Mouse (Mus musculus): ENCODE measurements at regions not wholly inside any gene's neighbourhood (a gene's known extent, or its start where the extent isn't known, plus 50 kb on each side); places are given as distances from the start of the nearest gene placed in this dataset.

- H3K27me3 ChIP-seq (replicated peaks) = no peaks in the 10 kb centered on the region
- H3K36me3 ChIP-seq (replicated peaks) = no peaks in the 10 kb centered on the region
- 70% methylated on average over 12 of the region's 12 CpGs for WGBS
- no peaks in the 10 kb centered on the region; the same call in 1 of the 2 replicates for H3K4me1 ChIP-seq
- no peak overlapping the region for H3K4me2 ChIP-seq
- H3K4me3 ChIP-seq = no peak overlapping the region
- no peak overlapping the region for H3K9ac ChIP-seq
- no peak overlapping the region for H3K27ac ChIP-seq
- no peak for ATAC-seq (replicated peaks)
- H3K9me3 ChIP-seq = no peaks in the 10 kb centered on the region
These were observed 615.8 kb upstream of the Adam5 start for GRCm38 (mm10) chr8:25439971-25440370.

- Histone ChIP-seq H3K27me3 (replicated peaks) (no peaks in the 10 kb centered on the region), H3K4me3 (no peak overlapping the region), H3K4me2 (no peak overlapping the region), H3K36me3 (replicated peaks) (no peaks in the 10 kb centered on the region), H3K9me3 (no peaks in the 10 kb centered on the region), H3K27ac (no peak overlapping the region), H3K9ac (no peak overlapping the region), H3K4me1 (no peaks in the 10 kb centered on the region; the same call in 1 of the 2 replicates)
- ATAC-seq (replicated peaks) = no peak
- 72% methylated on average over 9 of the region's 9 CpGs for WGBS
These were observed 614.0 kb upstream of the Adam5 start for GRCm38 (mm10) chr8:25438021-25438620.

- H3K4me2 ChIP-seq = no peak overlapping the region
- no peaks in the 10 kb centered on the region for H3K36me3 ChIP-seq (replicated peaks)
- no peak overlapping the region for H3K27ac ChIP-seq
- H3K4me3 ChIP-seq = no peak overlapping the region
- no peaks in the 10 kb centered on the region for H3K27me3 ChIP-seq (replicated peaks)
- WGBS = 45% methylated on average over 4 of the region's 4 CpGs
- ATAC-seq (replicated peaks) = no peak
- no peaks in the 10 kb centered on the region; the same call in 1 of the 2 replicates for H3K4me1 ChIP-seq
- no peaks in the 10 kb centered on the region for H3K9me3 ChIP-seq
- no peak overlapping the region for H3K9ac ChIP-seq
These were observed 613.0 kb upstream of the Adam5 start for GRCm38 (mm10) chr8:25437178-25437577.

- no peak overlapping the region for H3K9ac ChIP-seq
- H3K27me3 ChIP-seq (replicated peaks) = no peaks in the 10 kb centered on the region
- no peak overlapping the region for H3K4me3 ChIP-seq
- ATAC-seq (replicated peaks) = peak; percentile 85
- H3K36me3 ChIP-seq (replicated peaks) = no peaks in the 10 kb centered on the region
- H3K27ac ChIP-seq = peak overlapping the region; percentile 60; the same call in 1 of the 2 replicates
- WGBS = 12% methylated on average over 5 of the region's 5 CpGs
- H3K9me3 ChIP-seq = no peaks in the 10 kb centered on the region
- no peak overlapping the region for H3K4me2 ChIP-seq
- H3K4me1 ChIP-seq = peaks cover 17% of the 10 kb centered on the region
These were observed 606.4 kb upstream of the Adam5 start for GRCm38 (mm10) chr8:25430552-25430951.

- peaks cover 17% of the 10 kb centered on the region for H3K4me1 ChIP-seq
- H3K4me3 ChIP-seq = no peak overlapping the region
- 55% methylated on average over 19 of the region's 19 CpGs for WGBS
- no peaks in the 10 kb centered on the region for H3K36me3 ChIP-seq (replicated peaks)
- H3K4me2 ChIP-seq = no peak overlapping the region
- H3K9ac ChIP-seq = no peak overlapping the region
- no peaks in the 10 kb centered on the region for H3K27me3 ChIP-seq (replicated peaks)
- peak overlapping the region; percentile 60 for H3K27ac ChIP-seq
- H3K9me3 ChIP-seq = no peaks in the 10 kb centered on the region
- ATAC-seq (replicated peaks) = peak; percentile 65
These were observed 605.8 kb upstream of the Adam5 start for GRCm38 (mm10) chr8:25429846-25430482.

- Histone ChIP-seq H3K4me3 (no peak overlapping the region), H3K36me3 (replicated peaks) (no peaks in the 10 kb centered on the region), H3K9ac (no peak overlapping the region), H3K27ac (no peak overlapping the region), H3K4me2 (no peak overlapping the region), H3K9me3 (no peaks in the 10 kb centered on the region), H3K27me3 (replicated peaks) (no peaks in the 10 kb centered on the region), H3K4me1 (peaks cover 17% of the 10 kb centered on the region)
- no peak for ATAC-seq (replicated peaks)
- 81% methylated on average over 2 of the region's 2 CpGs for WGBS
These were observed 604.6 kb upstream of the Adam5 start for GRCm38 (mm10) chr8:25428761-25429160.

GRCm38 (mm10) chr8:25426207-25426606 is 602.0 kb upstream of the Adam5 start:
- Histone ChIP-seq H3K4me3 (no peak overlapping the region), H3K27me3 (replicated peaks) (no peaks in the 10 kb centered on the region), H3K9me3 (no peaks in the 10 kb centered on the region), H3K27ac (no peak overlapping the region), H3K4me2 (no peak overlapping the region), H3K4me1 (peaks cover 17% of the 10 kb centered on the region), H3K9ac (no peak overlapping the region), H3K36me3 (replicated peaks) (no peaks in the 10 kb centered on the region)
- 56% methylated on average over 1 of the region's 1 CpGs for WGBS
- ATAC-seq (replicated peaks) = no peak

GRCm38 (mm10) chr8:25421478-25421877 is 597.3 kb upstream of the Adam5 start:
- no peak for ATAC-seq (replicated peaks)
- Histone ChIP-seq H3K36me3 (replicated peaks) (no peaks in the 10 kb centered on the region), H3K27ac (no peak overlapping the region), H3K9ac (no peak overlapping the region), H3K27me3 (replicated peaks) (no peaks in the 10 kb centered on the region), H3K4me2 (no peak overlapping the region), H3K9me3 (no peaks in the 10 kb centered on the region), H3K4me1 (no peaks in the 10 kb centered on the region), H3K4me3 (no peak overlapping the region)
- WGBS = 90% methylated on average over 6 of the region's 6 CpGs

GRCm38 (mm10) chr8:25410536-25410935 is 586.4 kb upstream of the Adam5 start:
- Histone ChIP-seq H3K4me3 (no peak overlapping the region), H3K36me3 (replicated peaks) (no peaks in the 10 kb centered on the region), H3K9me3 (no peaks in the 10 kb centered on the region), H3K27me3 (replicated peaks) (no peaks in the 10 kb centered on the region), H3K9ac (no peak overlapping the region), H3K4me2 (no peak overlapping the region), H3K4me1 (no peaks in the 10 kb centered on the region), H3K27ac (no peak overlapping the region)
- WGBS = 89% methylated on average over 5 of the region's 5 CpGs
- ATAC-seq (replicated peaks) = no peak

- no peaks in the 10 kb centered on the region for H3K4me1 ChIP-seq
- no peak overlapping the region for H3K27ac ChIP-seq
- H3K4me2 ChIP-seq = no peak overlapping the region
- no peak for ATAC-seq (replicated peaks)
- no peaks in the 10 kb centered on the region for H3K9me3 ChIP-seq
- WGBS = 82% methylated on average over 5 of the region's 5 CpGs
- H3K27me3 ChIP-seq (replicated peaks) = no peaks in the 10 kb centered on the region
- no peaks in the 10 kb centered on the region for H3K36me3 ChIP-seq (replicated peaks)
- no peak overlapping the region for H3K9ac ChIP-seq
- H3K4me3 ChIP-seq = no peak overlapping the region
These were observed 583.7 kb upstream of the Adam5 start for GRCm38 (mm10) chr8:25407862-25408261.

GRCm38 (mm10) chr8:25392766-25393166 is 568.6 kb upstream of the Adam5 start:
- no peak overlapping the region for H3K4me3 ChIP-seq
- H3K36me3 ChIP-seq (replicated peaks) = no peaks in the 10 kb centered on the region
- 8% methylated on average over 6 of the region's 6 CpGs for WGBS
- H3K27me3 ChIP-seq (replicated peaks) = no peaks in the 10 kb centered on the region
- peak overlapping the region; percentile 60 for H3K27ac ChIP-seq
- H3K9me3 ChIP-seq = no peaks in the 10 kb centered on the region
- H3K9ac ChIP-seq = no peak overlapping the region
- H3K4me1 ChIP-seq = peaks cover 37% of the 10 kb centered on the region
- H3K4me2 ChIP-seq = no peak overlapping the region
- ATAC-seq (replicated peaks) = peak; percentile 24; the same call in 1 of the 2 replicates

- H3K4me3 ChIP-seq = no peak overlapping the region
- 63% methylated on average over 6 of the region's 10 CpGs for WGBS
- H3K27ac ChIP-seq = peak overlapping the region; percentile 75
- H3K9me3 ChIP-seq = no peaks in the 10 kb centered on the region
- H3K4me1 ChIP-seq = peaks cover 37% of the 10 kb centered on the region
- no peak overlapping the region for H3K9ac ChIP-seq
- peak; percentile 77 for ATAC-seq (replicated peaks)
- H3K27me3 ChIP-seq (replicated peaks) = no peaks in the 10 kb centered on the region
- no peaks in the 10 kb centered on the region for H3K36me3 ChIP-seq (replicated peaks)
- no peak overlapping the region for H3K4me2 ChIP-seq
These were observed 565.8 kb upstream of the Adam5 start for GRCm38 (mm10) chr8:25389947-25390346.

GRCm38 (mm10) chr8:25389371-25389855 is 565.2 kb upstream of the Adam5 start:
- Histone ChIP-seq H3K9me3 (no peaks in the 10 kb centered on the region), H3K36me3 (replicated peaks) (no peaks in the 10 kb centered on the region), H3K4me1 (peaks cover 37% of the 10 kb centered on the region), H3K9ac (no peak overlapping the region), H3K4me3 (no peak overlapping the region), H3K4me2 (no peak overlapping the region), H3K27me3 (replicated peaks) (no peaks in the 10 kb centered on the region), H3K27ac (peak overlapping the region; percentile 75)
- peak; percentile 69 for ATAC-seq (replicated peaks)
- 22% methylated on average over 10 of the region's 10 CpGs for WGBS
